Mouse (Mus musculus) forebrain, embryonic 14.5 days (tissue): ENCODE data around the gene Wdr48. TPM values are rescaled to one million over a fixed set of nuclear protein-coding genes. Genes with fewer than 3 reads are reported as not detected.
A peak's percentile ranks its signal among the peaks of the same experiment; 100 is the strongest.

Source experiments
- ATAC-seq: fragments of 200-750 bp; cut with Nextera tagmentation; 2 replicates; pipeline ENCODE4 v1.8.0; 2017; ENCODE audit warnings: mild to moderate bottlenecking, moderate library complexity
- DNase-seq: peaks from one replicate; pipeline ENCODE4 v3.0.0-alpha.2; 2015; ENCODE audit warnings: low spot score
- H3K27ac ChIP-seq: fragments of 300-500 bp; sonication (generic); 2 replicates; pipeline ENCODE4 v1.5.1; 2014; ENCODE audit warnings: low read depth, mild to moderate bottlenecking, control low read depth, low read length, moderate library complexity
- H3K27me3 ChIP-seq: fragments of 300-500 bp; sonication (generic); replicated peaks from 2 replicates; pipeline ENCODE4 v1.6.1; 2014; ENCODE audit warnings: low read length, control low read depth, mixed read lengths; ENCODE audit not compliant: control insufficient read depth, insufficient read depth
- H3K36me3 ChIP-seq: fragments of 300-500 bp; sonication (generic); 2 replicates; pipeline ENCODE4 v1.6.1; 2014; ENCODE audit warnings: low read length, control low read depth; ENCODE audit not compliant: control insufficient read depth, insufficient read depth
- H3K4me1 ChIP-seq: fragments of 300-500 bp; sonication (generic); 2 replicates; pipeline ENCODE4 v1.6.1; 2014; ENCODE audit warnings: antibody characterized with exemption, low read length, control low read depth; ENCODE audit not compliant: control insufficient read depth, insufficient read depth
- H3K4me2 ChIP-seq: fragments of 300-500 bp; sonication (generic); 2 replicates; pipeline ENCODE4 v1.6.1; 2014; ENCODE audit warnings: mild to moderate bottlenecking, control low read depth, low read length
- H3K4me3 ChIP-seq: fragments of 300-500 bp; sonication (generic); 2 replicates; pipeline ENCODE4 v1.5.1; 2014; ENCODE audit warnings: low read depth, low read length, control low read depth
- H3K9ac ChIP-seq: fragments of 300-500 bp; sonication (generic); 2 replicates; pipeline ENCODE4 v1.6.1; 2014; ENCODE audit warnings: mild to moderate bottlenecking, low read length, control low read depth, moderate library complexity
- H3K9me3 ChIP-seq: fragments of 300-500 bp; sonication (generic); replicated peaks from 2 replicates; pipeline ENCODE4 v1.6.1; 2016; ENCODE audit warnings: low read length, control low read depth, mixed read lengths; ENCODE audit not compliant: control insufficient read depth
- WGBS: fragments of 180-500 bp; shearing (Covaris S2); extraction: QIAGEN DNeasy Blood & Tissue Kit; methylation state at CpG from one replicate; pipeline ENCODE4 v1.1.7; 2014; 5-methylcytosine and 5-hydroxymethylcytosine counted together
- polyA plus RNA-seq: library from polyadenylated mRNA; unstranded; fragments of >200 nt; fragmentation: Nextera tagmentation; extraction: Ambion mirVana; gene quantifications from 2 replicates; pipeline ENCODE4 v1.2.1, GENCODE M21; 2014

The Wdr48 gene
- polyA plus RNA-seq, 1 experiment from 2014 or later: 77.3 TPM

GRCm38 (mm10) chr9:119937005-119937773 lies 42.5 kb downstream of the Wdr48 start, which contains the start of the genes Gorasp1 and Ttc21a:
TSS of gene Gorasp1 (minus strand) at chr9:119937565.
TSS of gene Ttc21a (plus strand) at chr9:119937606.
- no peaks in the 10 kb centered on the region for H3K36me3 ChIP-seq
- ATAC-seq: peak; percentile 98
- peak within 1 kb of the TSS; percentile 44 for H3K4me3 ChIP-seq
- no peaks in the 10 kb centered on the region for H3K27me3 ChIP-seq
- no peak within 1 kb of the TSS; the same call in 1 of the 2 replicates for H3K27ac ChIP-seq
- no peaks in the 10 kb centered on the region for H3K9me3 ChIP-seq
- H3K4me2 ChIP-seq: peak within 1 kb of the TSS; percentile 58
- 5% methylated on average over 39 of the region's 40 CpGs for WGBS
- peak within 1 kb of the TSS; percentile 68 for H3K9ac ChIP-seq
- H3K4me1 ChIP-seq: peaks cover 8% of the 10 kb centered on the region; the same call in 1 of the 2 replicates
- DNase-seq: peak; percentile 96

- WGBS: 82% methylated on average over 4 of the region's 4 CpGs
- H3K9ac ChIP-seq: no peak overlapping the region
- H3K4me3 ChIP-seq: no peak overlapping the region
- H3K4me2 ChIP-seq: no peak overlapping the region
- H3K27me3 ChIP-seq: no peaks in the 10 kb centered on the region
- no peaks in the 10 kb centered on the region for H3K36me3 ChIP-seq
- H3K4me1 ChIP-seq: peaks cover 8% of the 10 kb centered on the region; the same call in 1 of the 2 replicates
- no peaks in the 10 kb centered on the region for H3K9me3 ChIP-seq
- DNase-seq: no peak
- no peak for ATAC-seq
- H3K27ac ChIP-seq: no peak overlapping the region
Observed at GRCm38 (mm10) chr9:119938496-119938895, 43.8 kb downstream of the Wdr48 start.

GRCm38 (mm10) chr9:119939646-119940045 lies 45.0 kb downstream of the Wdr48 start:
- Histone ChIP-seq H3K27ac (no peak overlapping the region), H3K9ac (no peak overlapping the region), H3K27me3 (no peaks in the 10 kb centered on the region), H3K4me1 (peaks cover 8% of the 10 kb centered on the region; the same call in 1 of the 2 replicates), H3K36me3 (no peaks in the 10 kb centered on the region), H3K4me3 (no peak overlapping the region), H3K4me2 (no peak overlapping the region), H3K9me3 (no peaks in the 10 kb centered on the region)
- DNase-seq (no peak), ATAC-seq (no peak)
- 70% methylated on average over 10 of the region's 10 CpGs for WGBS

- Histone ChIP-seq H3K27ac (no peak overlapping the region), H3K27me3 (no peaks in the 10 kb centered on the region), H3K9me3 (no peaks in the 10 kb centered on the region), H3K36me3 (no peaks in the 10 kb centered on the region), H3K9ac (no peak overlapping the region), H3K4me3 (no peak overlapping the region), H3K4me2 (no peak overlapping the region), H3K4me1 (peaks cover 5% of the 10 kb centered on the region; the same call in 1 of the 2 replicates)
- ATAC-seq: no peak
- WGBS: 77% methylated on average over 5 of the region's 5 CpGs
- DNase-seq: no peak
Observed at GRCm38 (mm10) chr9:119941407-119941806, 46.7 kb downstream of the Wdr48 start.

- Histone ChIP-seq H3K4me1 (0 out of 2 replicates have a peak, but pooled peaks cover 3% of the 10 kb centered on the region), H3K27ac (no peak overlapping the region), H3K9ac (no peak overlapping the region), H3K4me3 (no peak overlapping the region), H3K4me2 (no peak overlapping the region), H3K36me3 (no peaks in the 10 kb centered on the region), H3K27me3 (no peaks in the 10 kb centered on the region), H3K9me3 (no peaks in the 10 kb centered on the region)
- no peak for DNase-seq
- WGBS: 88% methylated on average over 14 of the region's 14 CpGs
- ATAC-seq: no peak
Observed at GRCm38 (mm10) chr9:119941861-119942260, 47.2 kb downstream of the Wdr48 start.

- H3K36me3 ChIP-seq: no peaks in the 10 kb centered on the region
- no peaks in the 10 kb centered on the region for H3K27me3 ChIP-seq
- DNase-seq (no peak), ATAC-seq (no peak)
- 52% methylated on average over 1 of the region's 1 CpGs for WGBS
- no peak overlapping the region for H3K9ac ChIP-seq
- H3K9me3 ChIP-seq: no peaks in the 10 kb centered on the region
- no peak overlapping the region for H3K27ac ChIP-seq
- no peak overlapping the region for H3K4me3 ChIP-seq
- no peaks in the 10 kb centered on the region for H3K4me1 ChIP-seq
- no peak overlapping the region for H3K4me2 ChIP-seq
Observed at GRCm38 (mm10) chr9:119943326-119943725, 48.6 kb downstream of the Wdr48 start.

GRCm38 (mm10) chr9:119945173-119945900 lies 50.7 kb downstream of the Wdr48 start:
- Histone ChIP-seq H3K4me1 (no peaks in the 10 kb centered on the region), H3K9me3 (no peaks in the 10 kb centered on the region), H3K36me3 (no peaks in the 10 kb centered on the region), H3K27me3 (no peaks in the 10 kb centered on the region), H3K9ac (no peak overlapping the region), H3K4me2 (no peak overlapping the region), H3K27ac (no peak overlapping the region), H3K4me3 (no peak overlapping the region)
- ATAC-seq (no peak), DNase-seq (no peak)
- WGBS: 75% methylated on average over 12 of the region's 12 CpGs

GRCm38 (mm10) chr9:119948804-119949203 lies 54.1 kb downstream of the Wdr48 start:
- H3K27me3 ChIP-seq: no peaks in the 10 kb centered on the region
- no peaks in the 10 kb centered on the region for H3K9me3 ChIP-seq
- H3K4me3 ChIP-seq: no peak overlapping the region
- ATAC-seq (no peak), DNase-seq (no peak)
- 45% methylated on average over 3 of the region's 3 CpGs for WGBS
- no peak overlapping the region for H3K9ac ChIP-seq
- no peaks in the 10 kb centered on the region for H3K4me1 ChIP-seq
- no peak overlapping the region for H3K4me2 ChIP-seq
- H3K36me3 ChIP-seq: no peaks in the 10 kb centered on the region
- no peak overlapping the region for H3K27ac ChIP-seq

GRCm38 (mm10) chr9:119950434-119950833 lies 55.8 kb downstream of the Wdr48 start:
- Histone ChIP-seq H3K9ac (no peak overlapping the region), H3K27ac (no peak overlapping the region), H3K27me3 (no peaks in the 10 kb centered on the region), H3K4me1 (no peaks in the 10 kb centered on the region), H3K36me3 (no peaks in the 10 kb centered on the region), H3K4me2 (no peak overlapping the region), H3K4me3 (no peak overlapping the region), H3K9me3 (no peaks in the 10 kb centered on the region)
- 53% methylated on average over 6 of the region's 6 CpGs for WGBS
- ATAC-seq (peak; percentile 62), DNase-seq (peak; percentile 38)
